Mouse (Mus musculus): ENCODE measurements at regions not wholly inside any gene's neighbourhood (a gene's known extent, or its start where the extent isn't known, plus 50 kb on each side); places are given as distances from the start of the nearest gene placed in this dataset.

GRCm38 (mm10) chr2:108770383-108770782 is 510.2 kb upstream of the Kif18a start:
- TF ChIP-seq CTCF (IDR thresholded peaks at IDR 0.05; ENCODE audit: low read depth): no peak
- TF ChIP-seq EP300 (IDR thresholded peaks at IDR 0.05; ENCODE audit: low read depth): no peak

Data from heart, postnatal 0 days (tissue).